In genomic region chr16:36821474-36821873, GRCm38 (mm10) we compare ENCODE assay signal across 9 mouse cellular contexts. TPM values are rescaled to one million over a fixed set of nuclear protein-coding genes. Genes with fewer than 3 reads are reported as not detected.
DNase-seq lines count a peak whose midpoint lies in the region; ATAC-seq and TF ChIP-seq lines count a peak whose summit lies in the region.
"Had no signal": no experiment of that assay in that cellular context is flagged by ENCODE, and none has a peak within 500 bp of the region (broad histone marks: within the 10 kb centered on the region; RNA-seq: fewer than 3 reads in every experiment).

No protein-coding gene starts in this region.

- no peaks in the 10 kb centered on the region for H3K36me3 ChIP-seq in hindbrain, embryonic 11.5 days (ENCODE audit: control insufficient read depth, insufficient read depth, low read length)
- H3K36me3 ChIP-seq in hindbrain, embryonic 16.5 days (ENCODE audit: control insufficient read depth, insufficient read depth, low read length), result no peaks in the 10 kb centered on the region
- no peaks in the 10 kb centered on the region for H3K36me3 ChIP-seq in intestine, embryonic 14.5 days (ENCODE audit: control insufficient read depth, insufficient read depth, low read length)
- no peaks in the 10 kb centered on the region for H3K36me3 ChIP-seq in myocyte (ENCODE audit: control insufficient read depth, insufficient read depth)

- no peaks in the 10 kb centered on the region for H3K79me2 ChIP-seq in myocyte (ENCODE audit: control insufficient read depth, insufficient read depth)

- H3K4me2 ChIP-seq in hindbrain, embryonic 11.5 days (replicated peaks; ENCODE audit: low read depth, low read length), result no peak overlapping the region
- H3K4me2 ChIP-seq in hindbrain, embryonic 16.5 days (ENCODE audit: low read length), result no peak overlapping the region
- no peak overlapping the region for H3K4me2 ChIP-seq in intestine, embryonic 14.5 days (ENCODE audit: low read length)
- H3K4me2 ChIP-seq in myocyte (ENCODE audit: low read depth), result peak overlapping the region; percentile 51

- WGBS in hindbrain, embryonic 11.5 days, result 10% methylated on average over 3 of the region's 3 CpGs
- WGBS in hindbrain, embryonic 16.5 days, result 11% methylated on average over 3 of the region's 3 CpGs
- WGBS in intestine, embryonic 14.5 days, result 2% methylated on average over 3 of the region's 3 CpGs

- H3K9me3 ChIP-seq in hindbrain, embryonic 11.5 days (ENCODE audit: control insufficient read depth, low read length), result no peaks in the 10 kb centered on the region
- H3K9me3 ChIP-seq in hindbrain, embryonic 16.5 days (ENCODE audit: control insufficient read depth, low read length), result no peaks in the 10 kb centered on the region
- no peaks in the 10 kb centered on the region for H3K9me3 ChIP-seq in intestine, embryonic 14.5 days (ENCODE audit: control insufficient read depth, low read length)

- intact Hi-C loops in left cerebral cortex, postnatal 14 days (cut with DNase I), result no loop called here

- no peak overlapping the region for H3K4me3 ChIP-seq in hindbrain, embryonic 11.5 days (ENCODE audit: low read depth, low read length)
- no peak overlapping the region for H3K4me3 ChIP-seq in hindbrain, embryonic 16.5 days (ENCODE audit: low read length)
- H3K4me3 ChIP-seq in intestine, embryonic 14.5 days (ENCODE audit: low read depth, low read length), result no peak overlapping the region
- H3K4me3 ChIP-seq in myocyte, result no peak overlapping the region

- no peak for TF ChIP-seq POLR2A in myocyte (IDR thresholded peaks at IDR 0.05; ENCODE audit: insufficient read length, low read depth)

- no peak overlapping the region for H3K9ac ChIP-seq in hindbrain, embryonic 11.5 days (ENCODE audit: low read depth, low read length)
- no peak overlapping the region for H3K9ac ChIP-seq in hindbrain, embryonic 16.5 days (ENCODE audit: low read depth, low read length)
- no peak overlapping the region for H3K9ac ChIP-seq in intestine, embryonic 14.5 days (ENCODE audit: low read length)

- no peak for ATAC-seq in hindbrain, embryonic 11.5 days (ENCODE audit: low FRiP score)
- no peak for ATAC-seq in hindbrain, embryonic 16.5 days
- peak; percentile 78 for ATAC-seq in intestine, embryonic 14.5 days (replicated peaks; ENCODE audit: low FRiP score, low TSS enrichment, low read depth)

- H3K4me1 ChIP-seq in hindbrain, embryonic 11.5 days (replicated peaks; ENCODE audit: control insufficient read depth, insufficient read depth, low read length), result no peaks in the 10 kb centered on the region
- H3K4me1 ChIP-seq in hindbrain, embryonic 16.5 days (ENCODE audit: control insufficient read depth, insufficient read depth, low read depth, low read length), result no peaks in the 10 kb centered on the region
- H3K4me1 ChIP-seq in intestine, embryonic 14.5 days (replicated peaks; ENCODE audit: control insufficient read depth, insufficient read depth, low read length), result no peaks in the 10 kb centered on the region

- H3K27ac ChIP-seq in hindbrain, embryonic 11.5 days (ENCODE audit: low read depth, low read length), result no peak overlapping the region
- H3K27ac ChIP-seq in hindbrain, embryonic 16.5 days (ENCODE audit: low read depth, low read length), result no peak overlapping the region
- no peak overlapping the region for H3K27ac ChIP-seq in intestine, embryonic 14.5 days (ENCODE audit: low read depth)

- no peak overlapping the region for H3ac ChIP-seq in myocyte (ENCODE audit: control insufficient read depth, insufficient read length)

- no peaks in the 10 kb centered on the region for H3K27me3 ChIP-seq in hindbrain, embryonic 11.5 days (ENCODE audit: control insufficient read depth, insufficient read depth, low read length)
- no peaks in the 10 kb centered on the region; the same call in 1 of the 2 replicates for H3K27me3 ChIP-seq in hindbrain, embryonic 16.5 days (replicated peaks; ENCODE audit: control insufficient read depth, insufficient read depth, low read length)
- no peaks in the 10 kb centered on the region for H3K27me3 ChIP-seq in intestine, embryonic 14.5 days (replicated peaks; ENCODE audit: control insufficient read depth, insufficient read depth, low read length)
- H3K27me3 ChIP-seq in myocyte (ENCODE audit: control insufficient read depth, insufficient read depth, insufficient read length), result no peaks in the 10 kb centered on the region

- DNase-seq in hindbrain, embryonic 11.5 days (ENCODE audit: low spot score), result peak; percentile 8
- DNase-seq in Muller cell, postnatal 12 days (ENCODE audit: inconsistent ontology term), result peak; percentile 47
- DNase-seq in intestine, embryonic 14.5 days (ENCODE audit: low spot score), result no peak
- no peak for DNase-seq in layer of hippocampus, adult 18-20 months (ENCODE audit: low spot score in 2 of 2)
- no peak for DNase-seq in right cerebral cortex, postnatal 14 days
- no peak for DNase-seq in left cerebral cortex, postnatal 14 days (ENCODE audit: low spot score in 2 of 2)
- DNase-seq: kidney, adult 8-10 months had no signal

TF ChIP-seq in myocyte, 11 proteins besides CTCF, POLR2A, EP300 and RAD21:
- TF ChIP-seq TCF12 (IDR thresholded peaks at IDR 0.05; ENCODE audit: insufficient read depth, poor library complexity, severe bottlenecking) (no peak), CEBPB (IDR thresholded peaks at IDR 0.05; ENCODE audit: insufficient read depth, poor library complexity, severe bottlenecking) (no peak), SRF (IDR thresholded peaks at IDR 0.05; ENCODE audit: control insufficient read depth, insufficient read length, low read depth) (no peak), MYOD1 (IDR thresholded peaks at IDR 0.05; ENCODE audit: control insufficient read depth in 1 of 3, insufficient read length in 2 of 3, low read depth in 2 of 3) (no peak), POLR2AphosphoS2 (IDR thresholded peaks at IDR 0.05; ENCODE audit: insufficient read length, low read depth) (no peak), MYOG (IDR thresholded peaks at IDR 0.05; ENCODE audit: control insufficient read depth in 1 of 3, insufficient read depth in 1 of 3, insufficient read length in 2 of 3, low read depth in 2 of 3) (no peak), REST (IDR thresholded peaks at IDR 0.05; ENCODE audit: insufficient read depth, insufficient read length) (no peak), MAX (IDR thresholded peaks at IDR 0.05; ENCODE audit: low read depth) (no peak), USF1 (IDR thresholded peaks at IDR 0.05; ENCODE audit: low read depth) (no peak), E2F4 (IDR thresholded peaks at IDR 0.05; ENCODE audit: insufficient read depth) (no peak)

RNA-seq across cellular contexts. Expression of gene Iqcb1, which starts 6.7 kb away (rescaled TPM):
- 73.3 and 74.3 TPM in 2 replicates for polyA plus RNA-seq in hindbrain, embryonic 11.5 days (2014; fragmentation: Nextera tagmentation; extraction: Ambion mirVana)
- 55.9 and 59.1 TPM in 2 replicates for polyA plus RNA-seq in hindbrain, embryonic 16.5 days (2015; fragmentation: Nextera tagmentation; extraction: Ambion mirVana)
- polyA plus RNA-seq in intestine, embryonic 14.5 days (2014; fragmentation: Nextera tagmentation; extraction: Ambion mirVana), result 33.7 and 41.9 TPM in 2 replicates
- polyA plus RNA-seq in myocyte (2012; fragmentation: generic; extraction: Trizol), result 3.2 TPM
- 10 to 100 TPM; 40.4 to 42.7 TPM for total RNA-seq in layer of hippocampus, adult 18-20 months (2021)
- 10 to 100 TPM; 25.5 to 32.0 TPM for total RNA-seq in left cerebral cortex, postnatal 14 days (2021)

RNA-seq across cellular contexts. Expression of gene Slc15a2, which starts 36.7 kb away (rescaled TPM):
- 2.1 and 3.7 TPM in 2 replicates for polyA plus RNA-seq in hindbrain, embryonic 11.5 days (2014; fragmentation: Nextera tagmentation; extraction: Ambion mirVana)
- polyA plus RNA-seq in hindbrain, embryonic 16.5 days (2015; fragmentation: Nextera tagmentation; extraction: Ambion mirVana), result 15.3 and 17.9 TPM in 2 replicates
- polyA plus RNA-seq in intestine, embryonic 14.5 days (2014; fragmentation: Nextera tagmentation; extraction: Ambion mirVana), result 2.3 and 5.5 TPM in 2 replicates
- polyA plus RNA-seq in myocyte (2012; fragmentation: generic; extraction: Trizol), result not detected
- 10 to 100 TPM; 40.5 to 41.9 TPM for total RNA-seq in layer of hippocampus, adult 18-20 months (2021)
- total RNA-seq in left cerebral cortex, postnatal 14 days (2021), result 10 to 100 TPM; 36.9 to 37.6 TPM

RNA-seq across cellular contexts. Expression of gene Eaf2, which starts 53.3 kb away (rescaled TPM):
- polyA plus RNA-seq in hindbrain, embryonic 11.5 days (2014; fragmentation: Nextera tagmentation; extraction: Ambion mirVana), result 1.3 and 1.5 TPM in 2 replicates
- polyA plus RNA-seq in hindbrain, embryonic 16.5 days (2015; fragmentation: Nextera tagmentation; extraction: Ambion mirVana), result 0.50 and 0.66 TPM in 2 replicates
- 0.77 and 2.5 TPM in 2 replicates for polyA plus RNA-seq in intestine, embryonic 14.5 days (2014; fragmentation: Nextera tagmentation; extraction: Ambion mirVana)
- 0.90 TPM for polyA plus RNA-seq in myocyte (2012; fragmentation: generic; extraction: Trizol)
- total RNA-seq in layer of hippocampus, adult 18-20 months (2021), result 1 to 10 TPM; 2.0 TPM
- under 1 TPM; 0.37 to 0.97 TPM for total RNA-seq in left cerebral cortex, postnatal 14 days (2021)

RNA-seq across cellular contexts. Expression of gene Golgb1, which starts 53.5 kb away (rescaled TPM):
- 81.0 and 91.0 TPM in 2 replicates for polyA plus RNA-seq in hindbrain, embryonic 11.5 days (2014; fragmentation: Nextera tagmentation; extraction: Ambion mirVana)
- polyA plus RNA-seq in hindbrain, embryonic 16.5 days (2015; fragmentation: Nextera tagmentation; extraction: Ambion mirVana), result 72.5 and 74.4 TPM in 2 replicates
- polyA plus RNA-seq in intestine, embryonic 14.5 days (2014; fragmentation: Nextera tagmentation; extraction: Ambion mirVana), result 93.9 and 101 TPM in 2 replicates
- 14.3 TPM for polyA plus RNA-seq in myocyte (2012; fragmentation: generic; extraction: Trizol)
- 10 to 100 TPM; 80.2 to 80.4 TPM for total RNA-seq in layer of hippocampus, adult 18-20 months (2021)
- 10 to 100 TPM; 64.0 to 70.2 TPM for total RNA-seq in left cerebral cortex, postnatal 14 days (2021)

Comparison
In these comparisons a context has a peak if more than half of its experiments do, and no peak if none do; other contexts are left out.
1. DNase-seq: peak in hindbrain, embryonic 11.5 days (single experiment) and Muller cell, postnatal 12 days (single experiment); none in intestine, embryonic 14.5 days (single experiment), layer of hippocampus, adult 18-20 months (0 of 2), right cerebral cortex, postnatal 14 days (single experiment) and left cerebral cortex, postnatal 14 days (0 of 2).